Mouse (Mus musculus): Measurements from ENCODE around the gene Gm10358. TPM values are rescaled to one million over a fixed set of nuclear protein-coding genes. Genes with fewer than 3 reads are reported as not detected.
"Not testable (repeated sequence)": the region's sequence is repeated elsewhere in the genome, so short reads cannot be mapped to it uniquely, and the experiment has no call there.

The Gm10358 gene
- not detected in 2 replicates for polyA plus RNA-seq (2012; ENCODE audit: insufficient read depth, insufficient read length, low replicate concordance, missing spikeins)

GRCm38 (mm10) chr8:75406489-75406888 is at the start of gene Gm10358:
Gene Gm10358, minus strand, starts transcription at chr8:75406589.
- 98% methylated on average over 5 of the region's 5 CpGs for WGBS
- Histone ChIP-seq H3K27ac (ENCODE audit: insufficient read depth, low read depth, low read length) (no peak within 1 kb of the TSS), H3K4me3 (ENCODE audit: insufficient read depth, low read depth, low read length) (no peak within 1 kb of the TSS), H3K4me1 (ENCODE audit: control insufficient read depth, insufficient read depth, low read length) (no peaks in the 10 kb centered on the region)
- TF ChIP-seq CTCF (IDR thresholded peaks at IDR 0.05; ENCODE audit: insufficient read depth, low read depth, low read length) (no peak), POLR2A (IDR thresholded peaks at IDR 0.05; ENCODE audit: insufficient read depth, low read depth, low read length) (no peak)

- Histone ChIP-seq H3K4me1 (ENCODE audit: control insufficient read depth, insufficient read depth, low read length) (no peaks in the 10 kb centered on the region), H3K4me3 (ENCODE audit: insufficient read depth, low read depth, low read length) (no peak within 1 kb of the TSS), H3K27ac (ENCODE audit: insufficient read depth, low read depth, low read length) (no peak within 1 kb of the TSS)
- WGBS = 94% methylated on average over 7 of the region's 7 CpGs
- TF ChIP-seq POLR2A (IDR thresholded peaks at IDR 0.05; ENCODE audit: insufficient read depth, low read depth, low read length) (no peak), CTCF (IDR thresholded peaks at IDR 0.05; ENCODE audit: insufficient read depth, low read depth, low read length) (no peak)
Measured at GRCm38 (mm10) chr8:75448394-75448793, 42.0 kb upstream of the Gm10358 start, which contains the start of gene Iqcm. Gene Iqcm, plus strand, starts transcription at chr8:75448694.

- not testable (repeated sequence) for H3K4me3 ChIP-seq (ENCODE audit: insufficient read depth, low read depth, low read length); H3K4me1 ChIP-seq (ENCODE audit: control insufficient read depth, insufficient read depth, low read length); H3K27ac ChIP-seq (ENCODE audit: insufficient read depth, low read depth, low read length)
- WGBS = 67% methylated on average over 3 of the region's 3 CpGs
Measured at GRCm38 (mm10) chr8:75415696-75416095, 9.3 kb upstream of the Gm10358 start.

- 90% methylated on average over 4 of the region's 4 CpGs for WGBS
- Histone ChIP-seq H3K27ac (ENCODE audit: insufficient read depth, low read depth, low read length) (no peak overlapping the region), H3K4me3 (ENCODE audit: insufficient read depth, low read depth, low read length) (no peak overlapping the region), H3K4me1 (ENCODE audit: control insufficient read depth, insufficient read depth, low read length) (no peaks in the 10 kb centered on the region)
- TF ChIP-seq POLR2A (IDR thresholded peaks at IDR 0.05; ENCODE audit: insufficient read depth, low read depth, low read length) (no peak), CTCF (IDR thresholded peaks at IDR 0.05; ENCODE audit: insufficient read depth, low read depth, low read length) (no peak)
Measured at GRCm38 (mm10) chr8:75384770-75385290, 21.6 kb downstream of the Gm10358 start.

GRCm38 (mm10) chr8:75375530-75376123 is 30.8 kb downstream of the Gm10358 start:
- H3K4me3 ChIP-seq (ENCODE audit: insufficient read depth, low read depth, low read length) = no peak overlapping the region
- H3K4me1 ChIP-seq (ENCODE audit: control insufficient read depth, insufficient read depth, low read length) = no peaks in the 10 kb centered on the region
- TF ChIP-seq CTCF (IDR thresholded peaks at IDR 0.05; ENCODE audit: insufficient read depth, low read depth, low read length) = no peak
- TF ChIP-seq POLR2A (IDR thresholded peaks at IDR 0.05; ENCODE audit: insufficient read depth, low read depth, low read length) = no peak
- WGBS = 40% methylated on average over 1 of the region's 1 CpGs
- no peak overlapping the region for H3K27ac ChIP-seq (ENCODE audit: insufficient read depth, low read depth, low read length)

GRCm38 (mm10) chr8:75372006-75372405 is 34.4 kb downstream of the Gm10358 start:
- TF ChIP-seq POLR2A (IDR thresholded peaks at IDR 0.05; ENCODE audit: insufficient read depth, low read depth, low read length) (no peak), CTCF (IDR thresholded peaks at IDR 0.05; ENCODE audit: insufficient read depth, low read depth, low read length) (no peak)
- Histone ChIP-seq H3K4me3 (ENCODE audit: insufficient read depth, low read depth, low read length) (no peak overlapping the region), H3K4me1 (ENCODE audit: control insufficient read depth, insufficient read depth, low read length) (no peaks in the 10 kb centered on the region), H3K27ac (ENCODE audit: insufficient read depth, low read depth, low read length) (no peak overlapping the region)
- 94% methylated on average over 2 of the region's 2 CpGs for WGBS

Other genes starting within 250 kb of the Gm10358 start
- not detected in 2 replicates for gene Rasd2, start 192.6 kb downstream of the Gm10358 start, polyA plus RNA-seq (2012; ENCODE audit: insufficient read depth, insufficient read length, low replicate concordance, missing spikeins)
- not detected in 2 replicates for gene Iqcm, start 42.1 kb upstream of the Gm10358 start, polyA plus RNA-seq (2012; ENCODE audit: insufficient read depth, insufficient read length, low replicate concordance, missing spikeins)